Mouse (Mus musculus) liver, adult 2 months (tissue): ENCODE results near the gene Nrxn3.

Experiments
- CTCF ChIP-seq: fragments of 200-500 bp; IDR thresholded peaks from 2 replicates; pipeline ENCODE4 v1.5.1; 2011; ENCODE audit warnings: low read depth, low read length, control low read depth
- POLR2A ChIP-seq: fragments of 200-500 bp; IDR thresholded peaks from 2 replicates; pipeline ENCODE4 v1.6.1; 2011; ENCODE audit warnings: low read length, control low read depth; ENCODE audit not compliant: insufficient read depth; ENCODE audit errors: extremely low read depth

GRCm38 (mm10) chr12:89699469-89699868 lies 976.8 kb downstream of the Nrxn3 start:
- TF ChIP-seq CTCF (no peak), POLR2A (no peak)
